Mouse (Mus musculus) megakaryocyte, embryonic 14.5 days (primary cell): Measurements from ENCODE around the gene Gm20388. TPM values are rescaled to one million over a fixed set of nuclear protein-coding genes. Genes with fewer than 3 reads are reported as not detected.

ENCODE experiments used
- H3K27me3 ChIP-seq: replicated peaks from 2 replicates; pipeline ENCODE3; 2012; ENCODE audit warnings: inconsistent platforms
- H3K36me3 ChIP-seq: replicated peaks from 2 replicates; pipeline ENCODE3; 2012; ENCODE audit warnings: low read length, inconsistent platforms, mixed read lengths
- H3K4me1 ChIP-seq: 2 replicates; pipeline ENCODE4 v1.6.1; 2012; ENCODE audit warnings: inconsistent platforms
- H3K4me3 ChIP-seq: replicated peaks from 2 replicates; pipeline ENCODE3; 2012; ENCODE audit warnings: moderate library complexity, mild to moderate bottlenecking, inconsistent platforms
- H3K9me3 ChIP-seq: 2 replicates; pipeline ENCODE4 v1.6.1; 2012; ENCODE audit warnings: inconsistent platforms
- FLI1 ChIP-seq: IDR thresholded peaks from 2 replicates; pipeline ENCODE4 v1.6.1; 2012; ENCODE audit warnings: low read length, inconsistent platforms, mixed read lengths
- GATA1 ChIP-seq: IDR thresholded peaks from 3 replicates; pipeline ENCODE4 v1.6.1; 2012; ENCODE audit warnings: mixed read lengths, low read length, inconsistent platforms, borderline replicate concordance
- polyA plus RNA-seq: library from polyadenylated mRNA; stranded (reverse); fragments of >175 nt; gene quantifications from 2 replicates; pipeline ENCODE4 v1.2.3, GENCODE M21; 2012; ENCODE audit warnings: low replicate concordance; ENCODE audit not compliant: insufficient read depth

Gene Gm20388
- polyA plus RNA-seq, 1 experiment = 111 TPM

DNA sequence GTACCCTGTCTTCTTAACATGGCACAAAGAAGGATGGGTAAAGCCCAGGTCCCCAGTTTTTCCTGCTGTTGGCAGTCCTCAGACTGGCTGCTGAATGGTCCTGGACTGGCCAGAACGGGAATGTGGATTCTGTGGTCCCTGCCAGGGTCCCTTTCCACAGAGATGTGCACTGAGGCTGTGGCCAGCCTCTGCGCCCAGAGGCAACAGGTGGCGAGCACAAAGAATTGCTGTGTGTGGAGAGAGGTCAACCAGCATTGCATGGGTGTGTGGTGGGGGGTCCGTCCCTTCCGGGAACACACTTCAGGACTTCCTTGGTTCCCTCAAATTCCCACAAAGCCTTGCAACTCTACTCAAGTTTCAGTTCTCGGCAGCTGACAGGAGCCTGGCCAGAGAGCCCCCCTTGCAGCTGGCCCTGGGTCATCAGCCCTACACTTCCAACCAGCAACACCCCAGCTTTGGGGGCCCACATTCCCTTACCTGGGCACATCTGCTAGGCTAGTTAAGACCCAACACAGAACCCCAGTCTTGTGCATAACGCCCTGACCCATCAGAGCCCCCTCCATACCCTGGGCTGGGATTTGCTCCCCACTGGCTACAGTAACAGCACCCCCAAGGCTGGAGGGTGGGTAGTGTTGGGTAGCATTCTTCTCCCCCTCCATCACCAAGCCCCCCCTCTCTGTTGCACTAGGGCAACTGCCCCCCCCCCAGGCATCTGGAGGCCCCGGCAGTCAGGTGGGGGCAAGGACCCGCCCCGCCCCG, 2938.7 kb downstream of the Gm20388 start:
- no peak for TF ChIP-seq FLI1
- no peak for TF ChIP-seq GATA1
- Histone ChIP-seq H3K9me3 (0 out of 2 replicates have a peak, but pooled peaks cover 5% of the 10 kb centered on the region), H3K4me3 (no peak overlapping the region), H3K4me1 (peaks cover 25% of the 10 kb centered on the region), H3K36me3 (no peaks in the 10 kb centered on the region), H3K27me3 (peaks cover 94% of the 10 kb centered on the region)

DNA sequence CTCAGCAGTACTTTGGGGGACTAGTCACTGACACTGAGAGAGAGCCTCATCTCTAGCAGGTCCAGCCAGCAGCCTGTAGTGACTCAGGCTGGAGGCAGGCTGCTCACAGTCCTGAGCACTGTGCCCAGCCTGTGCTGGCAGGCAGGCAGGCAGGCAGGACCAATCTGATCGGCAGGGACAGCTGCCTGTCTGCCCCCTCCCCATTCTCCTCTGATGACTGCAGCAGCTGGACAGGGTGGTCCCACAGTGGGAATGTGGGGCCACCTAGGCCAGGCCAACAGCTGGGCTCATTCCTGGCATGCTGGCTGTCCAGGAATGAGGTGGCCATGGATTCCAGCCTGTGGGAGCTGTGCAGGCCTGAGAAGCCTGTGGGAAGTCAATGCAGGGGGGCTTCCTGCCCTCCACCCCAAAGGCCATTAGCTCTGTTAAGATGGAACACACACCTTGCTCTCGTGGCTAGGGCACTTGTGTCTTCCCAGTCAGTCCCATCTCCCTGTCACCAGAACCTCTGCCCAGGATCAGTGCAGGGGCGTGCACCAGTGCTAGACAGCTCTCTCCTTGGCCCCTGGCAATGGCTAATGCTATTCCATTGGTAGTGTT, 2940.1 kb downstream of the Gm20388 start:
- Histone ChIP-seq H3K27me3 (peaks cover 98% of the 10 kb centered on the region), H3K4me3 (no peak overlapping the region), H3K4me1 (peaks cover 25% of the 10 kb centered on the region), H3K36me3 (no peaks in the 10 kb centered on the region), H3K9me3 (0 out of 2 replicates have a peak, but pooled peaks cover 5% of the 10 kb centered on the region)
- TF ChIP-seq GATA1 = no peak
- TF ChIP-seq FLI1 = no peak

DNA sequence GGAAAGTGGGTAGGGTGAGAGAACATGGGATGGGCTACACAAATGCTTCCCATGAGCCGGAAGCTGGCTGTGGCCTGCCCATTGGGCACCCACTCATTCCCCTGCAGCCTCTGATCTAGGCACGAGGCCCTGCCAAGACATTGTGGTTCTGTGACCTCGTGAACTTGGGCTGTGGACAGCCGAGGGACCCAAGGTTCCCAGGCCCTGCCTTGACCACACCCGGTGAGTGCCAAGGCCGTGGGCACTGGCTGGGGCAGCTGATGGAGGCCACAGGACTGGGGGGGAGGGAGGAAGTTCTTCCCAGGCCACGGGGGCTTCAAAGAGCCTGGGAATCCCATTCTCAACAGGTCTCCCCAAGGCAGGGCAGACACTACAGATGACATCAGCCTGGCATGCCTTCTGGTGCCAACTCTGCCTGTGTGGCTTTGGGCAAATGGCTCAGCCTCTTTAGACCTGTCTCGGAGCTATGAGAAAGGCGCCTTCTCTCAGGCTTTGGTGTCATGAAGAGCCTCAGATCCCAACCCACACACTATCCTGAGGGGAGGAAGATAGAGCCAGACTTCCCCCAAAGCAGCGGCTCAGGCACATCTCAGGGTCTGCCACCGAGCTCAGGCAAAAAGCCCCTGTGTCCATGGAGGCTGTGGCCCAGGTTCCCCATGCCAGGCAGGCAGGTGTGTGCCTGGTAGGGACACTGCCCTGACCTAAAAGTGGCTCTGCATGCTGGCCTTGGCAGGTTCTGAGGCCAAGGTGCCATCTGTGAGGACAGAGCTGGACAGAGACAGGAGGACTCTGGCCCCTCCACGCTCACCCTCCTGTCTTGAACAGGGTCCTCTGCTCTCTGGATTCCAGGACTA, 2941.3 kb downstream of the Gm20388 start:
- Histone ChIP-seq H3K4me3 (no peak overlapping the region), H3K27me3 (peaks cover 94% of the 10 kb centered on the region), H3K9me3 (0 out of 2 replicates have a peak, but pooled peaks cover under 1% of the 10 kb centered on the region), H3K36me3 (no peaks in the 10 kb centered on the region), H3K4me1 (peaks cover 14% of the 10 kb centered on the region; the same call in 1 of the 2 replicates)
- TF ChIP-seq GATA1 (no peak), FLI1 (no peak)

DNA sequence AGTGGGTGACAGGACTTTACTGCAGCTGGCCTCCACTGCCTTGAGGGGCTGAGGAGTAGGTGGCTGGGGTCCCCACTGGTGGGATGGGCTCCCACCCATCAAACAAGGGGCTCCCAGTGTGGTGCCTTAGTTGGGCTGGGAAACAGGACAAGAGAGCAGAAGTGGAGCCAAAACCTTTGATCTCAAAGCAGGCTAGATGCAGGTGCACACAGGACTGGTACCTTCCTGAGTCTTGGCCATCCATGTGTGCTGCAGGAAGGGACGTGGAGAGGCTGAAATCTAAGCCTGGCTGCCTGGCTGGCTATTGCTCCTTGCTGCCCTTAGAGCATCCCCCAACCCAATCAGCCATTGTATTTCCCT, 2941.9 kb downstream of the Gm20388 start:
- peaks cover 94% of the 10 kb centered on the region for H3K27me3 ChIP-seq
- no peak overlapping the region for H3K4me3 ChIP-seq

DNA sequence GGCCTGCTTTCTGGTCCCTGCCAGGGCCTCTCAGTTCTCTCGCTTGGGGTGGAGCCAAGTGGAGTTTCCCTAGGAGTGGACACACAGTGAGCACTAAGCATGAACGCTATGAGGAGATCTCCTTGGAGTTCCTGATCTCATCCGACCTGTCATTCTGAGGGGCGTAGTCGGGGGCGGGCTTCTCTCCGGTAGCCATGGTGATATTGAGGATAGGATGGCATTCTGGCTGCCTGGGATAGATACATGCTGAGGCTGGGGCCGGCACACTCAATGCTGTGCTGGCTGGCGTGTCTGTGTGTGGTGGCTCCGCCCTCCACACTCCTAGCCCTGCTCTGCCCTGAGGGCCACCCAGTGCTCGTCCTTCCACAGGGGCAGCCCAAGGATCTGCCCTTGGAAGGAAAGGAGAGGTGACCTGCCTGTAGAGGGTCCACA, 2942.7 kb downstream of the Gm20388 start:
- Histone ChIP-seq H3K4me3 (no peak overlapping the region), H3K36me3 (no peaks in the 10 kb centered on the region), H3K9me3 (no peaks in the 10 kb centered on the region), H3K27me3 (peaks cover 91% of the 10 kb centered on the region), H3K4me1 (peaks cover 5% of the 10 kb centered on the region; the same call in 1 of the 2 replicates)
- no peak for TF ChIP-seq GATA1

More for the DNA sequence above, 2941.9 kb downstream of the Gm20388 start:
- no peak for TF ChIP-seq FLI1
- no peak for TF ChIP-seq GATA1
- no peaks in the 10 kb centered on the region for H3K36me3 ChIP-seq
- H3K9me3 ChIP-seq = no peaks in the 10 kb centered on the region
- peaks cover 12% of the 10 kb centered on the region; the same call in 1 of the 2 replicates for H3K4me1 ChIP-seq

DNA sequence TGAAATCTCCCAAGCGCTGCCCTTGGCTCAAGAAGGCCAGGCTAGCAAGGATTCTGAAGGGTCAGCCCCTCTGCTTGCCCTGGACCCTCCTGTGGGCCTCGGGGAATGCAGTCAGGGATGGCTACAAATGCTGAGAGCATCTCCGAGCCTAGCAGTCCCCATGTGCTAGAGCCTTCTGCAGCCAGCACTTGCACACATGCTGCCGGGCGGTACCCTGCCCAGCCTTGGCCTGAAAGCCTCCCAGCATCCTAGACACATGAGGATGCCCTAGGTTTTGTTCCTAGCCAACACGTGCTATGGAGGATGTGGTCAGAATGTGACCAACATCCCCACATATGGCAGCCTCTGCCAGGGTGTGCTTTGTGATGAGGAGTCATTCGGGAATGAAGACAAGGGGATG, 2943.7 kb downstream of the Gm20388 start:
- TF ChIP-seq GATA1 = no peak
- TF ChIP-seq FLI1 = no peak
- Histone ChIP-seq H3K4me1 (peaks cover 3% of the 10 kb centered on the region; the same call in 1 of the 2 replicates), H3K36me3 (no peaks in the 10 kb centered on the region), H3K9me3 (no peaks in the 10 kb centered on the region), H3K27me3 (peaks cover 88% of the 10 kb centered on the region), H3K4me3 (no peak overlapping the region)

- Histone ChIP-seq H3K36me3 (no peaks in the 10 kb centered on the region), H3K27me3 (peaks cover 87% of the 10 kb centered on the region), H3K9me3 (no peaks in the 10 kb centered on the region), H3K4me1 (peaks cover 3% of the 10 kb centered on the region; the same call in 1 of the 2 replicates), H3K4me3 (no peak overlapping the region)
- no peak for TF ChIP-seq FLI1
- no peak for TF ChIP-seq GATA1
These were observed 2944.5 kb downstream of the Gm20388 start for GRCm38 (mm10) chr8:122855123-122855522.

DNA sequence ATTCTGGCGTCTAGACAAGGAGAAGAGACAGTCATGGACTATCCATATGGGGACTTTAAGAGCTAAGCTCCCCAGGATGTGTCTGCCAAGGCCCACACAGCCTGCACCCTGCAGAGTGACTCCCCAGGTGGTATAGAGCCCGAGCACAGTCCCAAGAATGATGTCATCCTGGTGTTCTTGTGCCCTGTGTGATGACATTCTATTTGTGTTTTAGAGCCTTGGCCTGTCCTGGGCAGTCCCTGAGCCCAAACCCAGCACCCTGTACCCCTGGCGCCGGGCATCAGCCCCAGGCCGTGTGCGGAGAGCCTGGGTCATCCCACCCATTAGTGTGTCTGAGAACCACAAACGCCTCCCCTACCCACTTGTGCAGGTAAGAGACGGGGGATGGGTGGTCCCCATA, 2945.6 kb downstream of the Gm20388 start:
- H3K36me3 ChIP-seq = no peaks in the 10 kb centered on the region
- no peak for TF ChIP-seq GATA1
- no peak for TF ChIP-seq FLI1
- H3K4me3 ChIP-seq = no peak overlapping the region
- peaks cover 87% of the 10 kb centered on the region for H3K27me3 ChIP-seq
- H3K9me3 ChIP-seq = no peaks in the 10 kb centered on the region
- peaks cover 7% of the 10 kb centered on the region; the same call in 1 of the 2 replicates for H3K4me1 ChIP-seq

DNA sequence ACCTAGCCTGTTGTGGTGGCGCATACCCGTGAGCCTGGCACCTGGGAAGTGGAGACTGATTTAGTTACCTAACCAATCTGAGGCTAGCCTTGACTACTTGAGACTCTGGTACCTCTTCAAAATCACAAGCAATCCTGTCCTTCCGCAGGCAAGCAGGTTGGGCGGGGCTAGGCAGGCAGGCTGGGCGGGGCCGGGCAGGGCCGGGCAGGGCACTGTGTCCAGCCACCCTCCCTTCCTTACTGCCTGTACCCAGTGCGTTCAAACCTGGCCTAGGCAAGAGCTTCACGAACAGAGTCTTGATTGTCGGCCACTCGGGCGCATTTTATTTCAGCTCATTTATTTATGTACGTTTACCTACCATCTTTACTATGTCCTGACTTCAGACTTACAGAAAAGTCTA, 2949.2 kb downstream of the Gm20388 start:
- Histone ChIP-seq H3K4me1 (peaks cover 12% of the 10 kb centered on the region; the same call in 1 of the 2 replicates), H3K36me3 (no peaks in the 10 kb centered on the region), H3K27me3 (peaks cover 79% of the 10 kb centered on the region), H3K4me3 (no peak overlapping the region), H3K9me3 (no peaks in the 10 kb centered on the region)
- TF ChIP-seq FLI1 = no peak
- TF ChIP-seq GATA1 = no peak
